Mouse (Mus musculus) stomach, postnatal 0 days (tissue): ENCODE results near the gene Rcan3. TPM values are rescaled to one million over a fixed set of nuclear protein-coding genes. Genes with fewer than 3 reads are reported as not detected.
A peak's percentile ranks its signal among the peaks of the same experiment; 100 is the strongest.

Source experiments
- ATAC-seq: fragments of 200-750 bp; cut with Nextera tagmentation; 2 replicates; pipeline ENCODE4 v1.8.0; 2017; ENCODE audit not compliant: low FRiP score, low TSS enrichment
- DNase-seq: peaks from one replicate; pipeline ENCODE4 v3.0.0-alpha.2; 2016; ENCODE audit warnings: low spot score
- H3K27ac ChIP-seq: fragments of 300-500 bp; sonication (generic); replicated peaks from 2 replicates; pipeline ENCODE4 v1.5.1; 2014; ENCODE audit warnings: mild to moderate bottlenecking, control low read depth
- H3K27me3 ChIP-seq: fragments of 300-500 bp; sonication (generic); 2 replicates; pipeline ENCODE4 v1.6.1; 2014; ENCODE audit warnings: low read length; ENCODE audit not compliant: control insufficient read depth, insufficient read depth
- H3K36me3 ChIP-seq: fragments of 300-500 bp; sonication (generic); 2 replicates; pipeline ENCODE4 v1.6.1; 2014; ENCODE audit warnings: low read length, mixed read lengths; ENCODE audit not compliant: control insufficient read depth, insufficient read depth
- H3K4me1 ChIP-seq: fragments of 300-500 bp; sonication (generic); replicated peaks from 2 replicates; pipeline ENCODE4 v1.6.1; 2014; ENCODE audit warnings: antibody characterized with exemption; ENCODE audit not compliant: control insufficient read depth, insufficient read depth
- H3K4me2 ChIP-seq: fragments of 300-500 bp; sonication (generic); replicated peaks from 2 replicates; pipeline ENCODE4 v1.6.1; 2014; ENCODE audit warnings: low read depth, mild to moderate bottlenecking, control low read depth, moderate library complexity
- H3K4me3 ChIP-seq: fragments of 300-500 bp; sonication (generic); 2 replicates; pipeline ENCODE4 v1.5.1; 2014; ENCODE audit warnings: low read depth, low read length, control low read depth
- H3K9ac ChIP-seq: fragments of 300-500 bp; sonication (generic); 2 replicates; pipeline ENCODE4 v1.6.1; 2014; ENCODE audit warnings: mild to moderate bottlenecking, low read length, control low read depth, mixed read lengths
- H3K9me3 ChIP-seq: fragments of 300-500 bp; sonication (generic); 2 replicates; pipeline ENCODE4 v1.6.1; 2016; ENCODE audit warnings: low read length; ENCODE audit not compliant: control insufficient read depth
- CTCF ChIP-seq: IDR thresholded peaks from 2 replicates; pipeline ENCODE4 v1.5.1; 2016; ENCODE audit warnings: antibody characterized with exemption, low read depth, mild to moderate bottlenecking, moderate library complexity
- EP300 ChIP-seq: optimal IDR thresholded peaks from 2 replicates; pipeline ENCODE3; 2016; ENCODE audit warnings: antibody characterized with exemption
- WGBS: fragments of 180-500 bp; shearing (Covaris S2); extraction: QIAGEN DNeasy Blood & Tissue Kit; methylation state at CpG from one replicate; pipeline ENCODE4 v1.1.7; 2014; 5-methylcytosine and 5-hydroxymethylcytosine counted together
- polyA plus RNA-seq: library from polyadenylated mRNA; unstranded; fragments of >200 nt; fragmentation: Nextera tagmentation; extraction: Ambion mirVana; gene quantifications from 2 replicates; pipeline ENCODE4 v1.2.1, GENCODE M21; 2015

Gene Rcan3
- polyA plus RNA-seq, 1 experiment from 2014 or later = 15.8 TPM

GRCm38 (mm10) chr4:135406180-135406579, 27.5 kb downstream of the Rcan3 start:
- H3K4me3 ChIP-seq = no peak overlapping the region
- peak; percentile 75 for DNase-seq
- no peaks in the 10 kb centered on the region for H3K4me1 ChIP-seq
- WGBS = 16% methylated on average over 5 of the region's 5 CpGs
- H3K36me3 ChIP-seq = no peaks in the 10 kb centered on the region
- H3K27ac ChIP-seq = no peak overlapping the region; the same call in 1 of the 2 replicates
- H3K9me3 ChIP-seq = no peaks in the 10 kb centered on the region
- no peaks in the 10 kb centered on the region for H3K27me3 ChIP-seq
- no peak for ATAC-seq
- no peak overlapping the region for H3K4me2 ChIP-seq
- TF ChIP-seq EP300 = no peak
- TF ChIP-seq CTCF = no peak
- H3K9ac ChIP-seq = no peak overlapping the region

- Histone ChIP-seq H3K27me3 (no peaks in the 10 kb centered on the region), H3K27ac (no peak overlapping the region), H3K4me1 (no peaks in the 10 kb centered on the region), H3K36me3 (no peaks in the 10 kb centered on the region), H3K9ac (no peak overlapping the region), H3K4me3 (no peak overlapping the region), H3K4me2 (no peak overlapping the region), H3K9me3 (no peaks in the 10 kb centered on the region)
- DNase-seq (peak; percentile 58), ATAC-seq (peak; percentile 68)
- TF ChIP-seq CTCF = no peak
- TF ChIP-seq EP300 = no peak
- WGBS = 89% methylated on average over 2 of the region's 2 CpGs
These were observed 28.7 kb downstream of the Rcan3 start for GRCm38 (mm10) chr4:135404916-135405315.

- no peak overlapping the region for H3K4me2 ChIP-seq
- no peaks in the 10 kb centered on the region for H3K9me3 ChIP-seq
- no peaks in the 10 kb centered on the region for H3K27me3 ChIP-seq
- H3K27ac ChIP-seq = no peak overlapping the region
- 71% methylated on average over 10 of the region's 10 CpGs for WGBS
- DNase-seq = no peak
- H3K4me3 ChIP-seq = no peak overlapping the region
- H3K4me1 ChIP-seq = no peaks in the 10 kb centered on the region
- no peak for ATAC-seq
- TF ChIP-seq CTCF (no peak), EP300 (no peak)
- H3K9ac ChIP-seq = no peak overlapping the region
- H3K36me3 ChIP-seq = no peaks in the 10 kb centered on the region
These were observed 29.6 kb downstream of the Rcan3 start for GRCm38 (mm10) chr4:135404048-135404447.

GRCm38 (mm10) chr4:135401881-135402280, 31.8 kb downstream of the Rcan3 start:
- ATAC-seq (no peak), DNase-seq (peak; percentile 31)
- no peak for TF ChIP-seq CTCF
- no peak for TF ChIP-seq EP300
- Histone ChIP-seq H3K9me3 (no peaks in the 10 kb centered on the region), H3K36me3 (no peaks in the 10 kb centered on the region), H3K4me2 (no peak overlapping the region), H3K4me1 (no peaks in the 10 kb centered on the region), H3K27me3 (no peaks in the 10 kb centered on the region), H3K4me3 (no peak overlapping the region), H3K9ac (no peak overlapping the region), H3K27ac (peak overlapping the region; percentile 45; the same call in 1 of the 2 replicates)
- 23% methylated on average over 7 of the region's 7 CpGs for WGBS

- Histone ChIP-seq H3K36me3 (no peaks in the 10 kb centered on the region), H3K27me3 (no peaks in the 10 kb centered on the region), H3K4me3 (peak within 1 kb of the TSS; percentile 36), H3K9me3 (no peaks in the 10 kb centered on the region), H3K27ac (peak within 1 kb of the TSS; percentile 91), H3K4me2 (peak within 1 kb of the TSS; percentile 69), H3K9ac (peak within 1 kb of the TSS; percentile 58), H3K4me1 (no peaks in the 10 kb centered on the region)
- peak; percentile 84 for DNase-seq
- WGBS = 2% methylated on average over 26 of the region's 29 CpGs
- TF ChIP-seq EP300 = no peak
- TF ChIP-seq CTCF = no peak
- ATAC-seq = peak; percentile 67
These were observed 35.7 kb downstream of the Rcan3 start, which contains the start of gene Ncmap for GRCm38 (mm10) chr4:135397991-135398390. Gene Ncmap, minus strand, starts transcription at chr4:135398227.

GRCm38 (mm10) chr4:135397551-135397950, 36.1 kb downstream of the Rcan3 start:
- peak overlapping the region; percentile 69 for H3K4me2 ChIP-seq
- ATAC-seq = peak; percentile 82
- H3K9me3 ChIP-seq = no peaks in the 10 kb centered on the region
- peak overlapping the region; percentile 91 for H3K27ac ChIP-seq
- no peaks in the 10 kb centered on the region for H3K4me1 ChIP-seq
- H3K36me3 ChIP-seq = no peaks in the 10 kb centered on the region
- TF ChIP-seq CTCF (no peak), EP300 (no peak)
- H3K27me3 ChIP-seq = no peaks in the 10 kb centered on the region
- H3K9ac ChIP-seq = peak overlapping the region; percentile 58
- DNase-seq = peak; percentile 88
- H3K4me3 ChIP-seq = peak overlapping the region; percentile 36
- WGBS = 11% methylated on average over 16 of the region's 16 CpGs
